Mouse (Mus musculus): ENCODE results near the gene 1110017D15Rik. TPM values are rescaled to one million over a fixed set of nuclear protein-coding genes. Genes with fewer than 3 reads are reported as not detected.
A peak's percentile ranks its signal among the peaks of the same experiment; 100 is the strongest.

1110017D15Rik gene
- polyA plus RNA-seq, 1 experiment from 2014 or later: 0.30 TPM

- Histone ChIP-seq H3K4me3 (replicated peaks) (no peak overlapping the region), H3K4me2 (no peak overlapping the region), H3K4me1 (no peaks in the 10 kb centered on the region; the same call in 1 of the 2 replicates), H3K36me3 (no peaks in the 10 kb centered on the region), H3K27ac (no peak overlapping the region), H3K9ac (no peak overlapping the region), H3K9me3 (no peaks in the 10 kb centered on the region), H3K27me3 (replicated peaks) (peaks cover 13% of the 10 kb centered on the region)
- WGBS: 53% methylated on average over 7 of the region's 7 CpGs
- no peak for ATAC-seq (ENCODE audit: insufficient read depth, low FRiP score, low read depth)
Observed at GRCm38 (mm10) chr4:41507998-41508397, 9.1 kb downstream of the 1110017D15Rik start.

GRCm38 (mm10) chr4:41507326-41507924, 9.7 kb downstream of the 1110017D15Rik start:
- Histone ChIP-seq H3K4me1 (peaks cover 3% of the 10 kb centered on the region), H3K27ac (no peak overlapping the region)
- ATAC-seq (ENCODE audit: insufficient read depth, low FRiP score, low read depth): no peak

GRCm38 (mm10) chr4:41506906-41507305, 10.2 kb downstream of the 1110017D15Rik start:
- whole genome bisulfite sequencing: under 1% methylated on average over 29 of the region's 29 CpGs
- H3K9ac ChIP-seq: peak overlapping the region; percentile 37
- peak overlapping the region; percentile 87 for H3K4me2 ChIP-seq
- H3K27ac ChIP-seq: no peak overlapping the region
- no peaks in the 10 kb centered on the region for H3K36me3 ChIP-seq
- H3K4me1 ChIP-seq: peaks cover 8% of the 10 kb centered on the region
- H3K27me3 ChIP-seq (replicated peaks): peaks cover 10% of the 10 kb centered on the region
- ATAC-seq (ENCODE audit: insufficient read depth, low FRiP score, low read depth): peak; percentile 69
- H3K9me3 ChIP-seq: no peaks in the 10 kb centered on the region
- H3K4me3 ChIP-seq (replicated peaks): peak overlapping the region; percentile 48

More at GRCm38 (mm10) chr4:41507326-41507924, 9.7 kb downstream of the 1110017D15Rik start:
- 5% methylated on average over 22 of the region's 22 CpGs for WGBS
- Histone ChIP-seq H3K36me3 (no peaks in the 10 kb centered on the region), H3K9me3 (no peaks in the 10 kb centered on the region), H3K27me3 (replicated peaks) (peaks cover 11% of the 10 kb centered on the region), H3K9ac (peak overlapping the region; percentile 37), H3K4me2 (peak overlapping the region; percentile 87), H3K4me3 (replicated peaks) (peak overlapping the region; percentile 48)

- ATAC-seq (ENCODE audit: insufficient read depth, low FRiP score, low read depth): no peak
- Histone ChIP-seq H3K4me3 (replicated peaks) (peak overlapping the region; percentile 48; the same call in 1 of the 2 replicates), H3K4me2 (peak overlapping the region; percentile 87), H3K27me3 (replicated peaks) (peaks cover 13% of the 10 kb centered on the region), H3K9ac (no peak overlapping the region), H3K4me1 (peaks cover 9% of the 10 kb centered on the region), H3K36me3 (no peaks in the 10 kb centered on the region), H3K27ac (0 out of 2 replicates have a peak overlapping the region, but pooled peaks have one; percentile 16), H3K9me3 (no peaks in the 10 kb centered on the region)
- WGBS: 12% methylated on average over 13 of the region's 13 CpGs
Observed at GRCm38 (mm10) chr4:41506156-41506555, 11.0 kb downstream of the 1110017D15Rik start.

GRCm38 (mm10) chr4:41505131-41505551, 12.0 kb downstream of the 1110017D15Rik start:
- WGBS: 58% methylated on average over 11 of the region's 11 CpGs
- Histone ChIP-seq H3K4me3 (replicated peaks) (no peak overlapping the region), H3K4me1 (peaks cover 9% of the 10 kb centered on the region), H3K36me3 (no peaks in the 10 kb centered on the region), H3K27ac (no peak overlapping the region), H3K4me2 (no peak overlapping the region), H3K27me3 (replicated peaks) (peaks cover 23% of the 10 kb centered on the region), H3K9ac (no peak overlapping the region), H3K9me3 (no peaks in the 10 kb centered on the region)
- ATAC-seq (ENCODE audit: insufficient read depth, low FRiP score, low read depth): no peak

GRCm38 (mm10) chr4:41504325-41504724, 12.8 kb downstream of the 1110017D15Rik start:
- ATAC-seq (ENCODE audit: insufficient read depth, low FRiP score, low read depth): no peak
- WGBS: 71% methylated on average over 5 of the region's 5 CpGs
- H3K36me3 ChIP-seq: no peaks in the 10 kb centered on the region
- H3K4me2 ChIP-seq: no peak overlapping the region
- H3K4me1 ChIP-seq: peaks cover 9% of the 10 kb centered on the region
- no peaks in the 10 kb centered on the region for H3K9me3 ChIP-seq
- H3K9ac ChIP-seq: no peak overlapping the region
- H3K4me3 ChIP-seq (replicated peaks): no peak overlapping the region
- H3K27me3 ChIP-seq (replicated peaks): peaks cover 31% of the 10 kb centered on the region
- no peak overlapping the region for H3K27ac ChIP-seq

- 0 out of 2 replicates have a peak within 1 kb of the TSS, but pooled peaks have one; percentile 19 for H3K9ac ChIP-seq
- 1% methylated on average over 16 of the region's 18 CpGs for WGBS
- H3K27me3 ChIP-seq (replicated peaks): peaks cover 36% of the 10 kb centered on the region
- H3K9me3 ChIP-seq: no peaks in the 10 kb centered on the region
- no peaks in the 10 kb centered on the region for H3K36me3 ChIP-seq
- H3K4me1 ChIP-seq: peaks cover 22% of the 10 kb centered on the region
- H3K4me2 ChIP-seq: peak within 1 kb of the TSS; percentile 82
- peak within 1 kb of the TSS; percentile 44; the same call in 1 of the 2 replicates for H3K27ac ChIP-seq
- ATAC-seq (ENCODE audit: insufficient read depth, low FRiP score, low read depth): peak; percentile 94
- H3K4me3 ChIP-seq (replicated peaks): peak within 1 kb of the TSS; percentile 50
Observed at GRCm38 (mm10) chr4:41502986-41503412, 14.1 kb downstream of the 1110017D15Rik start, which contains the start of gene AI464131. TSS of gene AI464131 (minus strand) at chr4:41503076.

GRCm38 (mm10) chr4:41502171-41502940, 14.8 kb downstream of the 1110017D15Rik start:
- peak overlapping the region; percentile 44; the same call in 1 of the 2 replicates for H3K27ac ChIP-seq
- H3K36me3 ChIP-seq: no peaks in the 10 kb centered on the region
- 0 out of 2 replicates have a peak overlapping the region, but pooled peaks have one; percentile 19 for H3K9ac ChIP-seq
- H3K4me2 ChIP-seq: peak overlapping the region; percentile 82
- peaks cover 40% of the 10 kb centered on the region for H3K27me3 ChIP-seq (replicated peaks)
- H3K4me3 ChIP-seq (replicated peaks): peak overlapping the region; percentile 50
- peaks cover 28% of the 10 kb centered on the region for H3K4me1 ChIP-seq
- 18% methylated on average over 20 of the region's 20 CpGs for WGBS
- ATAC-seq (ENCODE audit: insufficient read depth, low FRiP score, low read depth): peak; percentile 23
- H3K9me3 ChIP-seq: no peaks in the 10 kb centered on the region

- peaks cover 28% of the 10 kb centered on the region for H3K4me1 ChIP-seq
- no peak overlapping the region for H3K4me3 ChIP-seq (replicated peaks)
- H3K4me2 ChIP-seq: no peak overlapping the region
- no peak for ATAC-seq (ENCODE audit: insufficient read depth, low FRiP score, low read depth)
- no peaks in the 10 kb centered on the region for H3K9me3 ChIP-seq
- WGBS: 79% methylated on average over 4 of the region's 4 CpGs
- H3K9ac ChIP-seq: no peak overlapping the region
- no peak overlapping the region for H3K27ac ChIP-seq
- peaks cover 48% of the 10 kb centered on the region for H3K27me3 ChIP-seq (replicated peaks)
- H3K36me3 ChIP-seq: no peaks in the 10 kb centered on the region
Observed at GRCm38 (mm10) chr4:41500787-41501186, 16.3 kb downstream of the 1110017D15Rik start.

GRCm38 (mm10) chr4:41499619-41500018, 17.5 kb downstream of the 1110017D15Rik start:
- no peak overlapping the region for H3K9ac ChIP-seq
- H3K36me3 ChIP-seq: no peaks in the 10 kb centered on the region
- H3K9me3 ChIP-seq: no peaks in the 10 kb centered on the region
- WGBS: 68% methylated on average over 8 of the region's 8 CpGs
- H3K4me3 ChIP-seq (replicated peaks): no peak overlapping the region
- peaks cover 48% of the 10 kb centered on the region for H3K27me3 ChIP-seq (replicated peaks)
- H3K4me1 ChIP-seq: peaks cover 28% of the 10 kb centered on the region
- no peak overlapping the region for H3K27ac ChIP-seq
- no peak overlapping the region for H3K4me2 ChIP-seq
- no peak for ATAC-seq (ENCODE audit: insufficient read depth, low FRiP score, low read depth)

GRCm38 (mm10) chr4:41498921-41499391, 18.2 kb downstream of the 1110017D15Rik start:
- no peak for ATAC-seq (ENCODE audit: insufficient read depth, low FRiP score, low read depth)
- H3K9ac ChIP-seq: no peak overlapping the region
- 17% methylated on average over 43 of the region's 43 CpGs for WGBS
- H3K36me3 ChIP-seq: no peaks in the 10 kb centered on the region
- H3K27me3 ChIP-seq (replicated peaks): peaks cover 48% of the 10 kb centered on the region
- H3K4me3 ChIP-seq (replicated peaks): peak overlapping the region; percentile 29
- peaks cover 28% of the 10 kb centered on the region for H3K4me1 ChIP-seq
- H3K9me3 ChIP-seq: no peaks in the 10 kb centered on the region
- peak overlapping the region; percentile 59 for H3K4me2 ChIP-seq
- H3K27ac ChIP-seq: no peak overlapping the region

Data from stomach, embryonic 15.5 days (tissue).